Mouse (Mus musculus) thymus, postnatal 4 days (tissue): Measurements from ENCODE around the gene Dync1i1.

ENCODE experiments used
- DNase-seq: peaks from one replicate; pipeline ENCODE4 v3.0.0; 2021

Dync1i1 gene

GRCm38 (mm10) chr6:5858901-5859598 is 133.6 kb downstream of the Dync1i1 start:
- DNase-seq: no peak

- no peak for DNase-seq
Observed at GRCm38 (mm10) chr6:5859630-5860029, 134.2 kb downstream of the Dync1i1 start.

- no peak for DNase-seq
Observed at GRCm38 (mm10) chr6:5866091-5866490, 140.7 kb downstream of the Dync1i1 start.

GRCm38 (mm10) chr6:5867221-5867620 is 141.8 kb downstream of the Dync1i1 start:
- no peak for DNase-seq

- DNase-seq: no peak
Observed at GRCm38 (mm10) chr6:5871060-5871459, 145.6 kb downstream of the Dync1i1 start.

- DNase-seq: no peak
Observed at GRCm38 (mm10) chr6:5871581-5872298, 146.3 kb downstream of the Dync1i1 start.

GRCm38 (mm10) chr6:5889341-5889740 is 163.9 kb downstream of the Dync1i1 start:
- no peak for DNase-seq

- DNase-seq: no peak
Observed at GRCm38 (mm10) chr6:5911295-5911694, 185.9 kb downstream of the Dync1i1 start.

GRCm38 (mm10) chr6:5915028-5915427 is 189.6 kb downstream of the Dync1i1 start:
- DNase-seq: no peak

- no peak for DNase-seq
Observed at GRCm38 (mm10) chr6:5920670-5921069, 195.2 kb downstream of the Dync1i1 start.

- DNase-seq: no peak
Observed at GRCm38 (mm10) chr6:5922676-5923075, 197.2 kb downstream of the Dync1i1 start.

- DNase-seq: no peak
Observed at GRCm38 (mm10) chr6:5923148-5923547, 197.7 kb downstream of the Dync1i1 start.

- no peak for DNase-seq
Observed at GRCm38 (mm10) chr6:5930140-5930539, 204.7 kb downstream of the Dync1i1 start.

- no peak for DNase-seq
Observed at GRCm38 (mm10) chr6:5935587-5936353, 210.3 kb downstream of the Dync1i1 start.

- no peak for DNase-seq
Observed at GRCm38 (mm10) chr6:5949812-5950392, 224.5 kb downstream of the Dync1i1 start.

- no peak for DNase-seq
Observed at GRCm38 (mm10) chr6:5956316-5956913, 231.0 kb downstream of the Dync1i1 start.

- DNase-seq: no peak
Observed at GRCm38 (mm10) chr6:5960728-5961127, 235.3 kb downstream of the Dync1i1 start.

- no peak for DNase-seq
Observed at GRCm38 (mm10) chr6:5961960-5962359, 236.5 kb downstream of the Dync1i1 start.

- DNase-seq: no peak
Observed at GRCm38 (mm10) chr6:5966376-5966775, 240.9 kb downstream of the Dync1i1 start.

GRCm38 (mm10) chr6:5966806-5967445 is 241.5 kb downstream of the Dync1i1 start:
- DNase-seq: no peak

- no peak for DNase-seq
Observed at GRCm38 (mm10) chr6:5967545-5967944, 242.1 kb downstream of the Dync1i1 start.

- DNase-seq: no peak
Observed at GRCm38 (mm10) chr6:5969613-5970012, 244.2 kb downstream of the Dync1i1 start.
